Mouse (Mus musculus) forebrain, embryonic 11.5 days (tissue): Measurements from ENCODE around the gene Galr3. TPM values are rescaled to one million over a fixed set of nuclear protein-coding genes. Genes with fewer than 3 reads are reported as not detected.

Source experiments
- ATAC-seq: fragments of 200-750 bp; cut with Nextera tagmentation; replicated peaks from 2 replicates; pipeline ENCODE4 v1.8.0; 2017; ENCODE audit warnings: moderate TSS enrichment; ENCODE audit not compliant: low FRiP score
- DNase-seq: peaks from one replicate; pipeline ENCODE4 v3.0.0-alpha.2; 2017; ENCODE audit warnings: low spot score
- H3K27ac ChIP-seq: fragments of 300-500 bp; sonication (generic); 2 replicates; pipeline ENCODE4 v1.5.1; 2014; ENCODE audit warnings: low read depth, low read length
- H3K27me3 ChIP-seq: fragments of 300-500 bp; sonication (generic); 2 replicates; pipeline ENCODE4 v1.6.1; 2014; ENCODE audit warnings: mild to moderate bottlenecking, low read length, mixed read lengths; ENCODE audit not compliant: control insufficient read depth, insufficient read depth
- H3K36me3 ChIP-seq: fragments of 300-500 bp; sonication (generic); 2 replicates; pipeline ENCODE4 v1.6.1; 2014; ENCODE audit warnings: mild to moderate bottlenecking, low read length, moderate library complexity, mixed read lengths; ENCODE audit not compliant: control insufficient read depth, insufficient read depth
- H3K4me1 ChIP-seq: fragments of 300-500 bp; sonication (generic); replicated peaks from 2 replicates; pipeline ENCODE4 v1.6.1; 2014; ENCODE audit warnings: low read length, mixed read lengths; ENCODE audit not compliant: control insufficient read depth, insufficient read depth
- H3K4me2 ChIP-seq: fragments of 300-500 bp; sonication (generic); 2 replicates; pipeline ENCODE4 v1.6.1; 2014; ENCODE audit warnings: low read depth, mild to moderate bottlenecking, low read length, moderate library complexity, mixed read lengths; ENCODE audit not compliant: severe bottlenecking
- H3K4me3 ChIP-seq: fragments of 300-500 bp; sonication (generic); 2 replicates; pipeline ENCODE4 v1.5.1; 2014; ENCODE audit warnings: low read depth, low read length
- H3K9ac ChIP-seq: fragments of 300-500 bp; sonication (generic); 2 replicates; pipeline ENCODE4 v1.6.1; 2014; ENCODE audit warnings: low read length
- H3K9me3 ChIP-seq: fragments of 300-500 bp; sonication (generic); 2 replicates; pipeline ENCODE4 v1.6.1; 2016; ENCODE audit warnings: low read length, mixed read lengths; ENCODE audit not compliant: control insufficient read depth
- WGBS: fragments of 180-500 bp; shearing (Covaris S2); extraction: QIAGEN DNeasy Blood & Tissue Kit; methylation state at CpG from one replicate; pipeline ENCODE4 v1.1.7; 2014; 5-methylcytosine and 5-hydroxymethylcytosine counted together
- polyA plus RNA-seq: library from polyadenylated mRNA; unstranded; fragments of >200 nt; fragmentation: Nextera tagmentation; extraction: Ambion mirVana; gene quantifications from 2 replicates; pipeline ENCODE4 v1.2.1, GENCODE M21; 2014

The Galr3 gene
- polyA plus RNA-seq, 1 experiment from 2014 or later = not detected

DNA sequence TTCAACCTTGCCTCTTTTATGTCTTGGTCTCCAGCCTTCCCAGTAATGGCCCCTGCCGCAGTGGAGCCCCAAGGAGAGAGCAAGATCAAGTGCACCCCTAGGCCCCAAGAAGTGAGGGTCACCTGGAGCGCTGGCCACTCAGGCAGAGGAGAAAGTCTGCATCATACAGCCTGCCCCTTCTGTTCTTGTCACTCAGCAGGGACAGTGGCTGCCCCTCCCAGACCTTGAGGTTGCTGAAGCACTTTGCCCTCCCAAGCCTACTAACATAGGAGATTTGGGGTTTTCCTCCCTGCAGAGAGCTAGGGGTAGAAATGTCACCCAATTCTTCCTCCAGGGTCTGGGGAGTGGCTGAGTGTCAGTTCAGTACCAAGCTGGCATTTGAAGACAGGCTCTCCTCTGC, 10.7 kb downstream of the Galr3 start:
- Histone ChIP-seq H3K9ac (no peak overlapping the region), H3K4me1 (no peaks in the 10 kb centered on the region; the same call in 1 of the 2 replicates), H3K27me3 (no peaks in the 10 kb centered on the region), H3K4me3 (no peak overlapping the region), H3K4me2 (no peak overlapping the region), H3K9me3 (no peaks in the 10 kb centered on the region), H3K27ac (no peak overlapping the region), H3K36me3 (peaks cover 7% of the 10 kb centered on the region; the same call in 1 of the 2 replicates)
- ATAC-seq (no peak), DNase-seq (no peak)
- whole genome bisulfite sequencing = 93% methylated on average over 2 of the region's 2 CpGs

DNA sequence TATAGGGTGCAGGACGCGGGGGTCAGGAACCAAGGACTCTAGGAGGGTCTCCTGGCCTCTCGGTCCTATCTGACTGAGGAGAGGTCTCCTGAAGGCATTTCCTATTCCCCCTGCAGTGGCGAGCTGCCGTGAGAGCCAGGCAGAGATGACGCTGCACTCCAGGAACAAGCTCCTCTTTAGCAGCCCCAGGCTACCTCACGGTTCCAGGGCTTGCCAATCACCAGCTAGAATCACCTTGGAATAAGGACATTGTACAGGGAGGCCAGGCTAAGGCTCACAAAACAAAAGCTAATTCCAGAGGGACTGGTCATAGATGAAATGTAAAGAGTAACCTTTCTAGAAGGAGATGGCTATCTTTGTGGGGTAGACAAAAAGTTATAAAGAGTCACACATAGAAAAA, 14.9 kb downstream of the Galr3 start:
- Histone ChIP-seq H3K27me3 (no peaks in the 10 kb centered on the region), H3K9ac (no peak overlapping the region), H3K9me3 (no peaks in the 10 kb centered on the region), H3K4me3 (no peak overlapping the region), H3K4me2 (no peak overlapping the region), H3K4me1 (peaks cover 4% of the 10 kb centered on the region; the same call in 1 of the 2 replicates), H3K36me3 (peaks cover 9% of the 10 kb centered on the region; the same call in 1 of the 2 replicates), H3K27ac (no peak overlapping the region)
- ATAC-seq (no peak), DNase-seq (no peak)
- WGBS = 92% methylated on average over 7 of the region's 7 CpGs

DNA sequence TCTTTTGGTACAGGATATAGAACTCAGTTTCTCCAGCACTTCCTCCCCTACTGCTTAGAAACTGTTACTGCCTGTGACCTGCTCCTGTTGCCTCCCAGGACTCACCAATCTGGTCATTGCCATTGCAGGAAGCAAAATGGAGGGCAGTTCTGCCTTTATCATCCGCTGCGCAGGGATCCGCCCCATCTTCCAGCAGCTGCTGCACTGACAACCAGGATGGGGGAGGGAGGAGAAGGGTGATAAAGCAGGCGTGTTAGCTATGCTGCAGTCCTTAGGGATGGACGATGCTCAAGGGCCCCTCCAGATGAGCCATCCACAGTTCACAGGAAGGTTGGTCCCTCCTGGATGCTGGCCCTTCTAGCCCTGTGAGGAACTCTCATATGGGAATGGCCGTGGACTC, 16.2 kb downstream of the Galr3 start:
- H3K36me3 ChIP-seq = peaks cover 9% of the 10 kb centered on the region; the same call in 1 of the 2 replicates
- 87% methylated on average over 6 of the region's 6 CpGs for WGBS
- H3K4me2 ChIP-seq = no peak overlapping the region
- no peak overlapping the region for H3K9ac ChIP-seq
- no peak overlapping the region for H3K27ac ChIP-seq
- no peak overlapping the region for H3K4me3 ChIP-seq
- H3K9me3 ChIP-seq = no peaks in the 10 kb centered on the region
- ATAC-seq = no peak
- no peaks in the 10 kb centered on the region for H3K27me3 ChIP-seq
- H3K4me1 ChIP-seq = peaks cover 8% of the 10 kb centered on the region; the same call in 1 of the 2 replicates
- DNase-seq = no peak

DNA sequence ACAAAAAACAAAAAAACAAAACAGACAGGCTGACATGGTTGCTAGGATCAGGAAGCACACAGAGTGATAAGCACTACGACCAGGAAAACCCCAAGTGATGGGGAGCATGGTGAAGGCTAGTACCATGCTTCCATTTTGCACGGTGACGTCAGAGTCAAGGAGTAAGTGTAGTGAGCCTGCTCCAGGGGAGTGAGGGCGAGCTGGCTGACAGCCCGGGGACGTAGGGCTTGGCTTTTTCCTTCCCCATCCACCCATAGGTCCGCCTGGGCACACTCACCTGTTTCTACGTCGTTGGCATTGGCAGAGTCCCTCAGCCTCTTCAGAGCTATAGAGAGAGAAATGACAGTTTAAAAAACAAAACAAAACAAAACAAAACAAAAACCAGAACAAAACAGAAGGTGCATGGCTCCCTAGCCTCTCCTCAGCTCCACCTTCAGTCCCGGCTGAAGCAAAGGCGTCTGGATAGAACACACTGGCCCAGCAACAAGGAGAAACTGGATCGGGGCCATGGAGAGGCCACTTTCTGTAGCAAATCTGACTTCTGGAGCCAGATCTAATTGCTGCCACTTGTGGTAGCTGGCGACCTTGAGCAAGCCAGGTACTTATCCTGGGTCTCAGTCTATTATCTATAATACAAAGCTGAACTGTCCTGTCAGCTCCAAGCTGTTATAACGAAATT, 19.3 kb downstream of the Galr3 start:
- Histone ChIP-seq H3K27me3 (no peaks in the 10 kb centered on the region), H3K9me3 (no peaks in the 10 kb centered on the region), H3K9ac (no peak overlapping the region), H3K4me3 (no peak overlapping the region; the same call in 1 of the 2 replicates), H3K36me3 (peaks cover 5% of the 10 kb centered on the region; the same call in 1 of the 2 replicates), H3K4me2 (no peak overlapping the region), H3K4me1 (peaks cover 8% of the 10 kb centered on the region; the same call in 1 of the 2 replicates), H3K27ac (no peak overlapping the region)
- no peak for DNase-seq
- ATAC-seq = no peak
- WGBS = 82% methylated on average over 14 of the region's 14 CpGs

DNA sequence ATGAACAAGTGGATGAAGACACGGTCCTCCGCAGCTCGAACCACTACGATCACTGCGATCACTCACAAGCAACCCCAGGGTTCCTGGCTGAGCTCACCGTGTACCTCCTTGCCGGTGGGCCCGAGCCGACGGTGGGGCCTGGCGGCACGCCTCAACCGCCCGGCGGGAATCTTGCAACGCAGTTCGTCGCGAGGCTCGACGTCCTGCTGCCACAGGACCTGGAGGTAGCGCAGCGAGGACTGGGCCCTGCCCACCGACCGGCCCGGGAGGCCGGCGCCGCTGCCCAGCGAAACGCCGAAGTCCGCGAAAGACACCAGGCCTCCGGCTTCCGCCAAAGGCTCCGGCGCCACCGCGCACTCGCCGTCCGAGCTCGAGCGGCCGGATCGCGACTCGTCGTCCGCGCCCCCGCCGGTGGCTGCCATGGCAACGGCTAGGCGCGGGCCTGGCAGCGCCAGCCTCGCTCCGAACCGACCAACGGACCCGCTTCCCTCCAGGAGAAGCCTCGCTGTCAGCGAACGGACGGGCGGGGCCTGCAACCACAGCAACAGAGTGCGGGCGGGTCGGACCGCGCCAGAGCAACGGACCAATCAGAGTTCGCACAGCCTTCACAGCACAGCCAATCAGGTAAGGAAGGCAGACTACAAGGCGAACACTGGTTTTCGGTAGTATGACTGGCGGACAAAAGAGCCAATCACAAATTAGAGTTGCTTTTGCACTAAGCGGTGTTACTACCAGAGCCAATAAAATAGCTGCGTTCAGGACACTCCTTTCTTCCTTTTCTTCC, 20.9 kb downstream of the Galr3 start, which contains the start of gene Ankrd54:
Ankrd54 (minus strand) TSS at position 518 of the 784 bp plus-strand sequence.
- Histone ChIP-seq H3K9me3 (no peaks in the 10 kb centered on the region), H3K27ac (peak within 1 kb of the TSS; percentile 37; the same call in 1 of the 2 replicates), H3K36me3 (peaks cover 2% of the 10 kb centered on the region; the same call in 1 of the 2 replicates), H3K9ac (peak within 1 kb of the TSS; percentile 85), H3K27me3 (no peaks in the 10 kb centered on the region), H3K4me2 (peak within 1 kb of the TSS; percentile 75), H3K4me1 (peaks cover 8% of the 10 kb centered on the region; the same call in 1 of the 2 replicates), H3K4me3 (peak within 1 kb of the TSS; percentile 75)
- peak; percentile 100 for ATAC-seq
- under 1% methylated on average over 80 of the region's 80 CpGs for WGBS
- DNase-seq = peak; percentile 98

DNA sequence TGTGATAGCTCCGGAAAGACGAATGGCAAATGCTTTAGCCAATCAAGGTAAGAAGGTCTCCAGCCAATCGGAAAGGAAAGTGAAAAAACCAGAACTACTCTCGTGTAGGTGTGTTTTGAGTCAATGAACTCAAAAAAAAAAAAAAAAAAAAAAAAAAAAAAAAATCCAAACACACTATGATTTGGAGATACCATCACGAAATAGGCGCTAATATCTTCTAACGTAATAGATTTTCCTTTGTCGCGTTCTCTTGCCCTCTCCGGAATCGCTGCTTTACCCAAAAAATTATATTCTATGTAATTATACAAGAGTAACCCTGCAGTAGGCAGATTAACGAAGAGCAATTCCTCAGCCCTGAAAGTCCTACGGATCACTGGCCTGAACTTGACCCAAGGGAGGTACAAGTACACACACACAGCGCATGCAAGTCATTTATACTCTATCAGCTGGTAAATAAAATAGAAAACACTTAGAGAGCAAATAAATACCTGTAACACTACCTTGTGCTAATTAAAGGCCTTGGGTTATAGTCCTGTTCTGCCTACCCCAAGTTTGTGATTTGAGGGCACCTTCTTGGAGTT, 21.6 kb downstream of the Galr3 start:
- peak overlapping the region; percentile 20; the same call in 1 of the 2 replicates for H3K9ac ChIP-seq
- DNase-seq (no peak), ATAC-seq (no peak)
- no peaks in the 10 kb centered on the region for H3K9me3 ChIP-seq
- no peaks in the 10 kb centered on the region for H3K27me3 ChIP-seq
- peak overlapping the region; percentile 26; the same call in 1 of the 2 replicates for H3K4me3 ChIP-seq
- 10% methylated on average over 14 of the region's 14 CpGs for WGBS
- H3K4me1 ChIP-seq = peaks cover 8% of the 10 kb centered on the region; the same call in 1 of the 2 replicates
- peaks cover 2% of the 10 kb centered on the region; the same call in 1 of the 2 replicates for H3K36me3 ChIP-seq
- peak overlapping the region; percentile 58 for H3K4me2 ChIP-seq
- no peak overlapping the region for H3K27ac ChIP-seq

DNA sequence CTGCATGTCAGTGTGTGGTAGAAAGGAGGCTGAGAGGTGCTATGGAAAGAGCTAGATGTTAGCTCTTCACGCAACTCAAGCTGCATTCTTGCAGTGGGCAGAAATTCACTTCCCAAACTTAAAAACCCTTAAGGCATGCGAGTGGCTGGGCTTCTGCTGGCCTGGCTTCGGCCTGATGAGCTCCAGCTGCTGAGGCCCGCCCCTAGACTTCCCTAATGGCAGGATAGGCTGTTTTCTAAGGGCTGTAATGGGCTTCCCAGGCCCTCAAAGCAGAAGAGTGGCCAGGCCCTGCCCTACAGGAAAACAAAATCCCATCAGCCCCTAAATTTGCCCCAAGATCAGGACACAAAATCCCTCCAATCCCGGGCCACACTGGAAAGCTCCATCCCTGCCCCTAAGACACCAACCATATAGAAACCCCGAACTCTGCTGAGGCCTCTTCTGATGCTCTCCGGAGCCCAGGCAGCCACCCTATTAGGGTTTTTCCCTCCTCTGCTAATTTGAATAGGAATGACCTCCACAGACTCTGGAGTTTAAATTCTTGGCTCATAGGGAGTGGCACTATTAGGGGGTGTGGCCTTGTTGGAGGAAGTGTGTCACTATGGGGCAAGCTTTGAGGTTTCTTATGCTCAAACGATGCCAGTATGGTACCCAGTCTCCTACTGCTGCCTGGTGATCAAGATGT, 23.5 kb downstream of the Galr3 start:
- ATAC-seq = no peak
- Histone ChIP-seq H3K36me3 (no peaks in the 10 kb centered on the region), H3K27me3 (no peaks in the 10 kb centered on the region), H3K27ac (no peak overlapping the region), H3K4me3 (no peak overlapping the region), H3K9me3 (no peaks in the 10 kb centered on the region), H3K4me1 (peaks cover 8% of the 10 kb centered on the region; the same call in 1 of the 2 replicates), H3K9ac (no peak overlapping the region), H3K4me2 (no peak overlapping the region)
- DNase-seq = no peak
- WGBS = 68% methylated on average over 8 of the region's 8 CpGs

DNA sequence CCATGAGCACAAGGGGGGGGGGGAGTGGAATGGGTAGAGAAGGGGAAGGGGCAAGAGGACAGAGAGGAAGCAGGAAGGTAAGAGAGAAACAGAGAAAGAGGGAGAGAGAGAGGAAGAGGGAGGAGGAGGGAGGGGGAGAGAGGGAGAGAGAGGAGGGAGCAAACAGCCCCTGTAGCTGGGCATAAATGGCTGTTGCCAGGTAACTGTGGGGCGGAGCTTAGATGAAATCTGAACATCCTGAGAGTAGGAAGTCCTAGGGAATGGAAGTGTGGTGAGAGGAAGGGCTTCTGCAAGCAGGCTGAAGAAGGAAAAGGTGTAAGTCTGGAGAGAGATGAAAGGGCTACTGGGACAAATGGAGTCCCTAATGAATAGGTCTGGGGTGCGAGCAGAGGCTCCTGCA, 24.6 kb downstream of the Galr3 start:
- Histone ChIP-seq H3K27ac (no peak overlapping the region), H3K4me1 (peaks cover 7% of the 10 kb centered on the region; the same call in 1 of the 2 replicates), H3K4me3 (no peak overlapping the region), H3K36me3 (no peaks in the 10 kb centered on the region), H3K9me3 (no peaks in the 10 kb centered on the region), H3K9ac (no peak overlapping the region), H3K4me2 (no peak overlapping the region), H3K27me3 (no peaks in the 10 kb centered on the region)
- WGBS = 52% methylated on average over 2 of the region's 2 CpGs
- DNase-seq = no peak
- no peak for ATAC-seq
